Mouse (Mus musculus) thymus, adult 2 months (tissue): ENCODE measurements around the gene Wdr66.

Experiments used
- CTCF ChIP-seq: fragments of 200-500 bp; IDR thresholded peaks from 2 replicates; pipeline ENCODE4 v1.5.1; 2012; ENCODE audit warnings: mild to moderate bottlenecking, control low read depth, low read length, moderate library complexity, borderline replicate concordance; ENCODE audit not compliant: control insufficient read depth, poor library complexity, insufficient read depth; ENCODE audit errors: extremely low read depth
- POLR2A ChIP-seq: fragments of 200-500 bp; IDR thresholded peaks from 2 replicates; pipeline ENCODE4 v1.6.1; 2012; ENCODE audit warnings: mild to moderate bottlenecking, low read length, control low read depth, moderate library complexity; ENCODE audit not compliant: control insufficient read depth, poor library complexity, insufficient read depth; ENCODE audit errors: extremely low read depth

GRCm38 (mm10) chr5:123327686-123328085 lies 75.8 kb downstream of the Wdr66 start:
- TF ChIP-seq CTCF (no peak), POLR2A (no peak)
